Mouse (Mus musculus) left cerebral cortex, adult 2 months (tissue): ENCODE data around the gene Atxn1. TPM values are rescaled to one million over a fixed set of nuclear protein-coding genes. Genes with fewer than 3 reads are reported as not detected.

Experiments
- DNase-seq, 2 experiments: peaks; one replicate each; pipeline ENCODE4 v3.0.0; 2021 to 2022; ENCODE audit warnings: low spot score in 2 of 2, mixed read lengths in 1 of 2; ENCODE audit errors: extremely low spot score in 1 of 2
- H3K27ac ChIP-seq: fragments of 200-600 bp; 2 replicates; pipeline ENCODE4 v1.8.1; 2022
- H3K4me3 ChIP-seq: fragments of 200-600 bp; 2 replicates; pipeline ENCODE4 v1.8.1; 2022
- CTCF ChIP-seq: fragments of 200-600 bp; IDR thresholded peaks from 2 replicates; pipeline ENCODE4 v1.8.1; 2022; ENCODE audit warnings: antibody characterized with exemption, mild to moderate bottlenecking, moderate library complexity
- intact Hi-C: fragments of 180-260 bp; cut with DNase I; formaldehyde crosslinking; loops from one replicate; pipeline ENCODE4 v1.15.1; 2025
- total RNA-seq, 2 experiments: library from RNA; stranded (reverse); gene quantifications; 2 replicates each; pipeline ENCODE4 v1.2.3; 2021

The Atxn1 gene
- total RNA-seq, 2 experiments from 2014 or later: 152 to 197 TPM

DNA sequence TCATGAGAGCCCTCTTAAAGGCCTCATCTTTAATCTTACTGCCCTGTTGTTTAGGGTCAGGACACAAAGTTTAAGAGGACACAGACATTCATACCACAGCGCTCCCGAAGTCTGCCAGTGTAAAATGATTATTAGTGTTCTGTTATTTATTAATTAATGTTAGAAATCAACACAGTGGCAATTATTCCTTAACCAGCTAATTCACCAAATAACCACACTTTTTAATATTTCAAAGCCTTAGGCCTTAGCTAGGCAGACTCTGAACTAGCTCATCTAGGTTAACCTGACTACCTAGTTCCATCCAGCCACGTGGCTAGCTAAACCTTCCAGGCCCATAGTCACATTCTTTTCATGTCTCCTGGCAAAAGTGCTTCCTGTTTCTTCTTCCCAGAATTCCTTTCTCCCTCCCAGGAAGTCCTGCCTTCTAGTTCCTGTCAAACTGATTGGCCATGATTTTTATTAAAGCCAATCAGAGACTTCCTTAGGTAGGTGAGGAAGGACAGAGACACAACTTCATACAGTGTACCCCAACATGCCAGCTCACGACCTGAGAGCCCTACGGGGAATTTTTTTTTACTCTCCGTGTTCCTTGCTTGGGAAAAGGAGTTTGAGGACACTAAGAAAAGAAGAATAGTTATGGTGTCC, 439.9 kb downstream of the Atxn1 start:
- intact Hi-C loops: no loop called here

DNA sequence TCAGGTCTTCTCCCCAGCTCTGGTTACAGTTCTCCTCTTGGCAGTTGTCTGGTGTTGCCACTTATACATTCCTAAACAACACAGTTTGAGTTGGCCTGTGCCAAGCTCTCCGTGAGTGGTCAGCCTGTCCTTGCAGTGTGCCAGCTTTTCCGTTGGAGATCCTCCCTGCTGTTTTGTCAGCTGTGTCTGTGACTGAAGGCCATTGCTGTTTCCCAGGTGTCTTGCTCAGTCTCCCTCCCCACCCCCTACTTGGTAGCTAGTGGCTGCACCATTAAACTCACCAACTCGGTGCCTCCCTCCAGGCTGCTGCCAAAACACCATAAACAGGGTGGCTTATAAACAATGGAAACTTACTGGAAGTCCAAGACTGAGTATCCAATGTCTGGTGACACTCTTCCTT, 440.5 kb downstream of the Atxn1 start:
- Histone ChIP-seq H3K27ac (no peak overlapping the region), H3K4me3 (no peak overlapping the region)
- no peak for DNase-seq
- no peak for TF ChIP-seq CTCF
- intact Hi-C loops: no loop called here

More for the DNA sequence above, 439.9 kb downstream of the Atxn1 start:
- DNase-seq: no peak
- no peak overlapping the region for H3K27ac ChIP-seq
- no peak overlapping the region for H3K4me3 ChIP-seq
- TF ChIP-seq CTCF: no peak

GRCm38 (mm10) chr13:45516501-45517393, 448.1 kb downstream of the Atxn1 start:
- Histone ChIP-seq H3K27ac (no peak overlapping the region), H3K4me3 (peak overlapping the region; percentile 5; the same call in 1 of the 2 replicates)
- TF ChIP-seq CTCF: no peak
- no peak for DNase-seq
- intact Hi-C loops: no loop called here

GRCm38 (mm10) chr13:45514832-45515422, 449.9 kb downstream of the Atxn1 start:
- H3K27ac ChIP-seq: no peak overlapping the region
- no peak for DNase-seq
- H3K4me3 ChIP-seq: no peak overlapping the region
- intact Hi-C loops: no loop called here
- TF ChIP-seq CTCF: no peak

DNA sequence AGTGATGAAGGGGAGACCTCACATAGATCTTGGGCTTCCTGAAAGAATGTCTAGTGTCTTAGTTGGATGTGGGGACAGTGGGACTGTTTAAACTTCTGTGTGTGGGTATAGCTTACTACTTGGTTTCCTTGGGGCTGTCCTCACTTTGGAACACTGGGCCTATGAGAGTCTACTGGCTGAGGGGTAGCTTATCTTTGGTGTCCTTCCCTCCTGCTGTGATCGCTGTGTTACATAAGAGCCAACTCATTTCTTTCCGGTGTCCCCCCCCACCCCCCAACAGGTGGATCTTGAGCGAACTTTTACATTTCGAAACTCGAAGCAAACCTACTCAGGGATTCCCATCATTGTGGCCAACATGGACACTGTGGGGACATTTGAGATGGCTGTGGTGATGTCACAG, 450.7 kb downstream of the Atxn1 start:
- Histone ChIP-seq H3K27ac (no peak overlapping the region), H3K4me3 (no peak overlapping the region)
- DNase-seq: no peak
- no peak for TF ChIP-seq CTCF
- intact Hi-C loops: no loop called here

GRCm38 (mm10) chr13:45513009-45513984, 451.5 kb downstream of the Atxn1 start:
- DNase-seq: no peak
- intact Hi-C loops: no loop called here
- Histone ChIP-seq H3K27ac (no peak overlapping the region), H3K4me3 (no peak overlapping the region)
- no peak for TF ChIP-seq CTCF

DNA sequence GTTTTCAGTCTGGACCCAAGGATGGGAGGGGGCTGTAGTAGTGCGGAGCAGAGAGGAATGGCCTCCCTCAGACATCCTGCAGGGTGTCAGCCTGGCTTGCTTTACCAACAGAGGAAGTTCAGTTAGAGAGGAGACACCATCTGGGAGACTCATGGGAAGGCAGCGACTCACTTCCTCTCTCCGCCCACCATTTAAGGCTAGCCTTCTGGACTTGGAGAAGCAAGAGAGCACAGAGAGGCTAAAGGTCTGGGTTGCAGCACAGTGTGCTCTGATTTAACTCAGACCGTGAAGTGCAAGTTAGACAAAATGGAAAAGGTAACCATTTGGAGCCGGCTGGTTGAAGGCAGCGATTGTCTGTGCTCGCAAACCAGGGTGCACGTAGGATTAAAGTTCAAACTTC, 452.3 kb downstream of the Atxn1 start:
- intact Hi-C loops: no loop called here
- no peak for TF ChIP-seq CTCF
- Histone ChIP-seq H3K27ac (no peak overlapping the region), H3K4me3 (no peak overlapping the region)
- no peak for DNase-seq

DNA sequence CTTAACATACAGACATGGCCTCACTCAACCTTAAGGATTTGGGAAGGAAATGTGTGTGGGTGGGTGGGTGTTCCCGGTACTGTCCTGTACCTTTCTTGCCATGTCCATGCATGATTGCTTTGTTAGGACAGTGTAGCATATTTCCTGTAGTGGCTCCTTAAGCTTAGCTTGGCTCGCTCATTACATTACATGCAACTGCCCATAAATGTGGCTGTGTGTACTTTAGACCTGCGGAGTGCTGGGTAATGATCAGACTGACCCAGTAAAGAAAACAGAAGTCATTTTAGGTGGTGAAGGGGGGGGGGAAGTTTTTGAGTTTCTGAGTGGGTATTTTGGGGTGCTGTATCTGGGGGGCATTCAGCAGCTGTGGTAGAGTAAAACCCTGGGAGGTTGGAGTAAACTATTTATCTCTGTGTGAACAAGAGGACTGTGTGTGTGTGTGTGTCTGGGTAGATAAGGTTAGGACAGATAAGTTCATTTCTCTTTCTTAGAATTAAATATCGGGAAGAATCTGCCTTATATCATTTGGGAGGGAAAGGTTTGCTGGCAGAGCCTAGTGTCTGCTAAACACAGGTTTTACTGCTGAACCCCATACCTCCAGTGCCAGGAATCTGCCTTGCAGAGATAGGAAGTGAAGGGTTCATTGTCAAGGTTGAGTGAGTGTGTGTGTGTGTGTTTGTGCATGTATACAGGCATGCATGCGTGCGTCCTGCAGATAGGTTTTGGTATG, 452.9 kb downstream of the Atxn1 start:
- no peak overlapping the region for H3K27ac ChIP-seq
- intact Hi-C loops: no loop called here
- TF ChIP-seq CTCF: no peak
- H3K4me3 ChIP-seq: no peak overlapping the region
- no peak for DNase-seq

DNA sequence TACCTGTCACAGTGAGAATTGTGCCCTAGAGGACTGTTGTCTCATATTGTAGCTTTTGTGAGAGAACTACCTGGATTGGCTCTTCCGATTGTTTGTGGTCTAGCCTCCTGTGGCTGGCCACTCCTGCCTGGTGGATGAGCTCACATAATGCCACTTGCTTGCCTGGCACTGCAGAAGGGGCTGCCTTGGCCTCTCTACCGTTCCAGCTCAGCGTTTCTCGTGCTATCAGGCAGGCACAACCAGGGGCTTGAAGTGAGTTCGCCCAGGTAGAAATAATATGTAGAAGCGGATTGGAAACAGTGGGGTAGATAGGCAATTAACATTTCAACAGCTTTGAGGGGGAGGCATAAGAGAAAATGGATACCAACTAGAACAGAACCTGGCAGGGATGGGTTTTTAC, 455.4 kb downstream of the Atxn1 start:
- no peak for TF ChIP-seq CTCF
- H3K27ac ChIP-seq: no peak overlapping the region
- intact Hi-C loops: no loop called here
- DNase-seq: no peak
- H3K4me3 ChIP-seq: no peak overlapping the region

- peak; percentile 46 for TF ChIP-seq CTCF
- H3K27ac ChIP-seq: peak overlapping the region; percentile 94
These were observed 456.3 kb downstream of the Atxn1 start for GRCm38 (mm10) chr13:45508495-45508894.

More at GRCm38 (mm10) chr13:45508495-45508894, 456.3 kb downstream of the Atxn1 start:
- peak; percentile 69 to 73 for DNase-seq
- intact Hi-C loops: no loop called here
- H3K4me3 ChIP-seq: peak overlapping the region; percentile 81
